Mouse (Mus musculus): ENCODE measurements around the gene Gdf10.

- TF ChIP-seq POLR2A (IDR thresholded peaks at IDR 0.05; ENCODE audit: extremely low read depth, insufficient read depth, low read length) = no peak
- no peak for TF ChIP-seq CTCF (IDR thresholded peaks at IDR 0.05; ENCODE audit: extremely low read depth, insufficient read depth, low read length)
Measured at GRCm38 (mm10) chr14:33891507-33891906, 31.9 kb upstream of the Gdf10 start.

Data from cortical plate, adult 2 months (tissue).